Comparison of ENCODE assay signal across 12 mouse cellular contexts in the genomic region with DNA sequence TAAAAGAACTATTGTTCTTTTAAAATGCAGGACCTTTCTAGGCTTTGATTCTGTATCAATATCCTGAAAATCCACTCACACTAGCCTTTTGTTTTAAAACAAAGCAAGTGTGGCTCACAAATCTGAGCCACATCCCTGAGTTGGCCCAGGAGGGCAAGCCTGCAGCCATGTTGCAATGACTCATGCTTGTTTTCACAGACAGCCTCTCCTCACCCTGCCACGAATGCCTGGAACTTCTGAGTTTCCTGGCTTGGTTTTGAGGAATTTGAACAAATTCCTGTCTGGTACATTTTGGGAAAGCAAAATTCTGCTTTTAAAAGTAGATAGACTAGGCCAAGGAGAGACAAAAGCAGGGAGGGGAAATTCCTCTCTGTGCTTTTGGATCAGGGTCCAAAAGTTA.
DNase-seq lines count a peak whose midpoint lies in the region; ATAC-seq and TF ChIP-seq lines count a peak whose summit lies in the region.
"Had no signal": no experiment of that assay in that cellular context is flagged by ENCODE, and none has a peak within 500 bp of the region (broad histone marks: within the 10 kb centered on the region; RNA-seq: fewer than 3 reads in every experiment).

No protein-coding gene starts in this region.

- H3K4me3 ChIP-seq in forebrain, embryonic 14.5 days (ENCODE audit: low read depth, low read length), result no peak overlapping the region
- H3K4me3 ChIP-seq in intestine, postnatal 0 days (ENCODE audit: low read depth, low read length), result no peak overlapping the region
- H3K4me3 ChIP-seq: erythroblast, embryonic 14.5 days; midbrain, embryonic 12.5 days had no signal

- 4% methylated on average over 1 of the region's 1 CpGs for WGBS in forebrain, embryonic 14.5 days
- WGBS in intestine, postnatal 0 days, result 33% methylated on average over 1 of the region's 1 CpGs

- H3K36me3 ChIP-seq in forebrain, embryonic 14.5 days (ENCODE audit: control insufficient read depth, insufficient read depth, low read length), result no peaks in the 10 kb centered on the region
- H3K36me3 ChIP-seq in intestine, postnatal 0 days (ENCODE audit: control insufficient read depth, insufficient read depth), result no peaks in the 10 kb centered on the region
- H3K36me3 ChIP-seq: midbrain, embryonic 12.5 days had no signal

- no peak for TF ChIP-seq CTCF in intestine, postnatal 0 days (IDR thresholded peaks at IDR 0.05; ENCODE audit: low read depth)

- H3K9ac ChIP-seq in forebrain, embryonic 14.5 days (ENCODE audit: low read length), result no peak overlapping the region
- no peak overlapping the region for H3K9ac ChIP-seq in intestine, postnatal 0 days (ENCODE audit: low read depth, low read length)
- H3K9ac ChIP-seq: midbrain, embryonic 12.5 days had no signal

- 0 out of 2 replicates have a peak, but pooled peaks have one; percentile 31 for ATAC-seq in forebrain, embryonic 14.5 days
- no peak for ATAC-seq in cerebellum, adult (ENCODE audit: insufficient number of reproducible peaks, low FRiP score, low TSS enrichment)
- ATAC-seq in intestine, postnatal 0 days, result no peak
- ATAC-seq: activated CD4-positive, CD25-positive, alpha-beta regulatory T cell, adult 4 months; hindbrain, embryonic 16.5 days had no signal

- H3K27ac ChIP-seq in forebrain, embryonic 14.5 days (ENCODE audit: low read depth, low read length), result no peak overlapping the region
- H3K27ac ChIP-seq in intestine, postnatal 0 days (ENCODE audit: low read depth, low read length), result no peak overlapping the region
- H3K27ac ChIP-seq: midbrain, embryonic 12.5 days had no signal

- DNase-seq in adrenal gland, postnatal 14 days, result peak; percentile 15
- DNase-seq in adrenal gland, postnatal 4 days (ENCODE audit: low spot score in 2 of 2), result no peak
- peak; percentile 92 for DNase-seq in 3T3-L1 (ENCODE audit: low read depth, low spot score)
- DNase-seq in forebrain, embryonic 14.5 days (ENCODE audit: low spot score), result peak; percentile 22
- DNase-seq in heart, postnatal 14 days, result peak; percentile 20
- no peak for DNase-seq in yolk sac, embryonic 10.5 days (ENCODE audit: low spot score)

- intact Hi-C loops in heart, postnatal 14 days (cut with DNase I), result no loop called here

- H3K27me3 ChIP-seq in forebrain, embryonic 14.5 days (replicated peaks; ENCODE audit: control insufficient read depth, insufficient read depth, low read length), result no peaks in the 10 kb centered on the region
- no peaks in the 10 kb centered on the region for H3K27me3 ChIP-seq in intestine, postnatal 0 days (replicated peaks; ENCODE audit: control insufficient read depth, insufficient read depth, low read length)
- H3K27me3 ChIP-seq: midbrain, embryonic 12.5 days had no signal

- no peak overlapping the region for H3K4me2 ChIP-seq in forebrain, embryonic 14.5 days (ENCODE audit: low read length)
- no peak overlapping the region for H3K4me2 ChIP-seq in intestine, postnatal 0 days (replicated peaks; ENCODE audit: low read depth)
- H3K4me2 ChIP-seq: midbrain, embryonic 12.5 days had no signal

- H3K9me3 ChIP-seq in forebrain, embryonic 14.5 days (replicated peaks; ENCODE audit: control insufficient read depth, low read length), result no peaks in the 10 kb centered on the region
- H3K9me3 ChIP-seq in intestine, postnatal 0 days (ENCODE audit: control insufficient read depth), result no peaks in the 10 kb centered on the region
- H3K9me3 ChIP-seq: midbrain, embryonic 12.5 days had no signal

- no peaks in the 10 kb centered on the region for H3K4me1 ChIP-seq in forebrain, embryonic 14.5 days (ENCODE audit: control insufficient read depth, insufficient read depth, low read length)
- no peaks in the 10 kb centered on the region for H3K4me1 ChIP-seq in intestine, postnatal 0 days (replicated peaks; ENCODE audit: control insufficient read depth, insufficient read depth, low read length)

Comparison
In these comparisons a context has a peak if more than half of its experiments do, and no peak if none do; other contexts are left out.
1. DNase-seq: peak in adrenal gland, postnatal 14 days (single experiment), 3T3-L1 (single experiment), forebrain, embryonic 14.5 days (single experiment) and heart, postnatal 14 days (2 of 2); none in adrenal gland, postnatal 4 days (0 of 2) and yolk sac, embryonic 10.5 days (single experiment).